Mouse (Mus musculus) limb, embryonic 11.5 days (tissue): ENCODE measurements around the gene Nol4l. TPM values are rescaled to one million over a fixed set of nuclear protein-coding genes. Genes with fewer than 3 reads are reported as not detected.
A peak's percentile ranks its signal among the peaks of the same experiment; 100 is the strongest.

Experiments
- ATAC-seq: fragments of 200-750 bp; cut with Nextera tagmentation; 2 replicates; pipeline ENCODE4 v1.8.0; 2017; ENCODE audit warnings: low read depth; ENCODE audit not compliant: insufficient number of reproducible peaks, low FRiP score, low TSS enrichment
- DNase-seq: peaks from one replicate; pipeline ENCODE4 v3.0.0-alpha.2; 2015; ENCODE audit warnings: low spot score
- H3K27ac ChIP-seq: fragments of 300-500 bp; sonication (generic); replicated peaks from 2 replicates; pipeline ENCODE4 v1.5.1; 2014; ENCODE audit warnings: low read depth, mild to moderate bottlenecking, low read length
- H3K27me3 ChIP-seq: fragments of 300-500 bp; sonication (generic); 2 replicates; pipeline ENCODE4 v1.6.1; 2014; ENCODE audit warnings: mild to moderate bottlenecking, low read length, mixed read lengths; ENCODE audit not compliant: control insufficient read depth, insufficient read depth
- H3K36me3 ChIP-seq: fragments of 300-500 bp; sonication (generic); 2 replicates; pipeline ENCODE4 v1.6.1; 2014; ENCODE audit warnings: mild to moderate bottlenecking, low read length, moderate library complexity, mixed read lengths; ENCODE audit not compliant: control insufficient read depth, insufficient read depth
- H3K4me1 ChIP-seq: fragments of 300-500 bp; sonication (generic); 2 replicates; pipeline ENCODE4 v1.6.1; 2014; ENCODE audit warnings: low read length, mixed read lengths; ENCODE audit not compliant: control insufficient read depth, insufficient read depth
- H3K4me2 ChIP-seq: fragments of 300-500 bp; sonication (generic); 2 replicates; pipeline ENCODE4 v1.6.1; 2014; ENCODE audit warnings: low read depth, mild to moderate bottlenecking, moderate library complexity; ENCODE audit not compliant: severe bottlenecking
- H3K4me3 ChIP-seq: fragments of 300-500 bp; sonication (generic); 2 replicates; pipeline ENCODE4 v1.5.1; 2014; ENCODE audit warnings: low read depth, low read length
- H3K9ac ChIP-seq: fragments of 300-500 bp; sonication (generic); 2 replicates; pipeline ENCODE4 v1.6.1; 2014; ENCODE audit warnings: mild to moderate bottlenecking, low read length
- H3K9me3 ChIP-seq: fragments of 300-500 bp; sonication (generic); 2 replicates; pipeline ENCODE4 v1.6.1; 2016; ENCODE audit warnings: low read length; ENCODE audit not compliant: control insufficient read depth
- WGBS: fragments of 180-500 bp; shearing (Covaris S2); extraction: QIAGEN DNeasy Blood & Tissue Kit; methylation state at CpG from one replicate; pipeline ENCODE4 v1.1.7; 2014; 5-methylcytosine and 5-hydroxymethylcytosine counted together
- polyA plus RNA-seq: library from polyadenylated mRNA; unstranded; fragments of >200 nt; fragmentation: Nextera tagmentation; extraction: Ambion mirVana; gene quantifications from 2 replicates; pipeline ENCODE4 v1.2.1, GENCODE M21; 2014

Gene Nol4l
- polyA plus RNA-seq, 1 experiment from 2014 or later = 14.0 TPM

- Histone ChIP-seq H3K27me3 (no peaks in the 10 kb centered on the region), H3K9me3 (no peaks in the 10 kb centered on the region), H3K27ac (peak overlapping the region; percentile 31; the same call in 1 of the 2 replicates), H3K4me2 (no peak overlapping the region), H3K4me1 (peaks cover 15% of the 10 kb centered on the region; the same call in 1 of the 2 replicates), H3K4me3 (no peak overlapping the region), H3K9ac (no peak overlapping the region), H3K36me3 (no peaks in the 10 kb centered on the region)
- 33% methylated on average over 3 of the region's 3 CpGs for WGBS
- DNase-seq (no peak), ATAC-seq (no peak)
Observed at GRCm38 (mm10) chr2:153458022-153458441, 71.7 kb downstream of the Nol4l start.

DNA sequence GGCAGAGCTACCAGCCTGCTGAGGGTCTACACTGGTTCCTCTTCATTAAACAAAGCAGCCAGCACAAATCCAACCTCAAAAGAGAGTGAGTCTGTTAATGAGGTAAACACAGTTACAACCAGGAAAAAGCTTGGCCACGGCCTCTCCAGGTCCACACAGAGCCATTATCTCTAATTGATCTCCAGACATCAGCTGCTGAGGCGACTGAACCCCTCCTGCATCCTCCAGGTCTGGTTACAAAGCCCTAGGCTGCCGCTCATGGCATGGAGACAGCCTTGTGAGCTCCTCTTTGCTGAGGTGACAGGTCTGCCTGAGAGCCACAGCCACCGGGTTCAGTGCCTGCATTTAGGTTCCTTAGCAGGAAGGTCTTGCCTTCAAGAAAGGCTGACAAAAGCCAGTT, 72.3 kb downstream of the Nol4l start:
- no peak overlapping the region for H3K4me2 ChIP-seq
- H3K4me1 ChIP-seq = peaks cover 15% of the 10 kb centered on the region; the same call in 1 of the 2 replicates
- H3K4me3 ChIP-seq = no peak overlapping the region
- H3K27me3 ChIP-seq = no peaks in the 10 kb centered on the region
- no peak overlapping the region for H3K27ac ChIP-seq
- no peak overlapping the region for H3K9ac ChIP-seq
- H3K9me3 ChIP-seq = no peaks in the 10 kb centered on the region
- no peak for ATAC-seq
- WGBS = 10% methylated on average over 4 of the region's 4 CpGs
- DNase-seq = no peak
- H3K36me3 ChIP-seq = no peaks in the 10 kb centered on the region

DNA sequence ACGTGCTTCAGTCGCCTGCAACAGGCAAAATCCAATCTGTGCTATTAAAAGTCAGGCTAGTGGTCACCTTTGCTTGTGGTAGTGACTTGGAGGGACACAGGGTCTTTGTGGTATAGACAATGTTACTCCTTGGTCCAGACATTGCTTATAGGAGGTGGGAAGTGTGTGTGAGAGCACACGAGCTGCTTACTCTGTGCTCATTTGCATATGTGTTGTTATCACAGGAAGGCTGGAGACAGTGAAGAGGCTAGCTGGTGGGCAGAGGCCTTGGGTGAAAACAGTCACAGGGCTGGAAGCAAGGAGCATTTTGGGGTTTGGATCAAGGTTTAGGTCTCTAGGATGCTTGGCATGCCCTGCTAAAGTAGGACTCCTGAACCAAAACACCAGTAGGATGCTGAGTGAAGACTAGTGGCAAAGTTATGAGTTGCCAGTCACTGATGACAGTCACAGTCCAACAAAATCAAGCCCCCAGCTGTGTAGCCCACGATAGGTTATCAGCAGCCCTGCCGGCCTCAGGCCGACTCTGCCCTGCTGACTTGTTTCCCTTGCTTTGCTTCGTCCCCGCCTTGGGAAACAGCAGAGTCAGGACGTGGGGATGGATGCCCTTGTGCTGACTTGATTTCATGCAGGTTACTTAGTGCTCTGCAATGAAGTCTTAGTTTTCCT, 74.8 kb downstream of the Nol4l start:
- H3K4me3 ChIP-seq = no peak overlapping the region
- ATAC-seq (no peak), DNase-seq (no peak)
- 61% methylated on average over 9 of the region's 9 CpGs for WGBS
- no peaks in the 10 kb centered on the region for H3K36me3 ChIP-seq
- H3K4me1 ChIP-seq = peaks cover 12% of the 10 kb centered on the region; the same call in 1 of the 2 replicates
- no peak overlapping the region for H3K4me2 ChIP-seq
- H3K9ac ChIP-seq = no peak overlapping the region
- H3K27ac ChIP-seq = no peak overlapping the region
- no peaks in the 10 kb centered on the region for H3K27me3 ChIP-seq
- no peaks in the 10 kb centered on the region for H3K9me3 ChIP-seq

DNA sequence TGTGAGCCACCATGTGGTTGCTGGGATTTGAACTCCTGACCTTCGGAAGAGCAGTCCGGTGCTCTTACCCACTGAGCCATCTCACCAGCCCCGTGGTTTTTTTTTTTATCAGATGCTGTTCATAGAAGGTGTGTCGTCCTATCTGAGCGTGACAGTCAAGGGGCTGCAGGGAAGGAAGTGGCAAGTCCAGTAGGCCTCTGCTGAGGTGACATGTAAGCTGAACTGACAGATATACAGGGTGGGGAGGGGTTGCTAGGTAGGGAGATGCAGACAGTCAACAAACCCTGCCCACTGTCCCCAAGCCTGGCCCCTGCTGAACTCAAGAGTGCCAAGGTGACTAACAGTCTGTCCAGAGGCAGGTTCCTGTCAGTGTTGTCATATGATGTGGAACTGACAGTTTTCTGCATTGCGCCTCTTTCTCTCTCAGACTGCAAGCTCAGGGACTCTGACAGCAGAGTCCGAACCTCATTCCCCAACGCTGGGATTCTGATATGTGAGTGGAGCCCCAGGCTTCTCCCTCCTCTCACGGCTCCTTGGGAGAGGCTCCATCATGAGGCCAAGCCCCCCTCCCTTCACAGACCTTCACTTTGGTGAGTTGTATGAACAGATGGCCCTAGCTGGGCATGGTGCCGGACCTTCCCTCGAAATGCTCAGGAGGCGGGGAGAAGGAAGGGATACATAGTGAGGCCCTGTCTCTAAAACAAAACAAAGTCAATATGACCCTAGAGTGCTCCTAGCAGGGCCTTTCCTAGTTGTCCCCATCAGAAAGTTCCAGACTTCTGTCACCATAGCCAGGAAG, 75.6 kb downstream of the Nol4l start:
- no peaks in the 10 kb centered on the region for H3K36me3 ChIP-seq
- 71% methylated on average over 12 of the region's 12 CpGs for WGBS
- H3K9me3 ChIP-seq = no peaks in the 10 kb centered on the region
- ATAC-seq = no peak
- no peaks in the 10 kb centered on the region for H3K27me3 ChIP-seq
- H3K27ac ChIP-seq = no peak overlapping the region
- no peak overlapping the region for H3K9ac ChIP-seq
- no peak for DNase-seq
- no peak overlapping the region for H3K4me3 ChIP-seq
- peaks cover 12% of the 10 kb centered on the region; the same call in 1 of the 2 replicates for H3K4me1 ChIP-seq
- no peak overlapping the region for H3K4me2 ChIP-seq

DNA sequence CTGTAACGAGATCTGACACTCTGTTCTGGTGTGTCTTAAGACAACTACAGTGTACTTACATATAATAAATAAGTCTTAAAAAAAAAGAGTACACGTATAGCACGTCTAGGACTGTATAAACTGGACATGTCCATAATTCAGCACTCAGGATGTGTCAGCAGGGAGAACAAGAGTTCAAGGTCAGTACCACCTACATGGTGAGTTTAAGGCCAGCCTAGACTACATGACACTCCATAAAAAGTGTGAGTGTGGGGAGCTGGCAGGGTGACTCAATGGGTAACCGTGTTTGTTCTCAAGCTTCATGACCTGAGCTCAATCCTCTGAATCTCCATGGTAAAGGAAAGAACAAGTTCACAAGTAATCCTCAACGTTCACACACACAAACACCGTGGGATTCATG, 81.3 kb downstream of the Nol4l start:
- 80% methylated on average over 6 of the region's 6 CpGs for WGBS

GRCm38 (mm10) chr2:153447719-153448118, 82.1 kb downstream of the Nol4l start:
- Histone ChIP-seq H3K4me2 (no peak overlapping the region), H3K9me3 (no peaks in the 10 kb centered on the region), H3K4me1 (peaks cover 10% of the 10 kb centered on the region), H3K4me3 (no peak overlapping the region), H3K27ac (no peak overlapping the region), H3K9ac (no peak overlapping the region), H3K27me3 (no peaks in the 10 kb centered on the region), H3K36me3 (no peaks in the 10 kb centered on the region)
- DNase-seq (no peak), ATAC-seq (no peak)
- WGBS = 93% methylated on average over 3 of the region's 3 CpGs

More for the DNA sequence above, 81.3 kb downstream of the Nol4l start:
- H3K9me3 ChIP-seq = no peaks in the 10 kb centered on the region
- H3K4me2 ChIP-seq = no peak overlapping the region
- no peak overlapping the region for H3K9ac ChIP-seq
- DNase-seq = no peak
- H3K4me3 ChIP-seq = no peak overlapping the region
- ATAC-seq = no peak
- no peaks in the 10 kb centered on the region for H3K36me3 ChIP-seq
- H3K27ac ChIP-seq = no peak overlapping the region
- peaks cover 5% of the 10 kb centered on the region; the same call in 1 of the 2 replicates for H3K4me1 ChIP-seq
- H3K27me3 ChIP-seq = no peaks in the 10 kb centered on the region

DNA sequence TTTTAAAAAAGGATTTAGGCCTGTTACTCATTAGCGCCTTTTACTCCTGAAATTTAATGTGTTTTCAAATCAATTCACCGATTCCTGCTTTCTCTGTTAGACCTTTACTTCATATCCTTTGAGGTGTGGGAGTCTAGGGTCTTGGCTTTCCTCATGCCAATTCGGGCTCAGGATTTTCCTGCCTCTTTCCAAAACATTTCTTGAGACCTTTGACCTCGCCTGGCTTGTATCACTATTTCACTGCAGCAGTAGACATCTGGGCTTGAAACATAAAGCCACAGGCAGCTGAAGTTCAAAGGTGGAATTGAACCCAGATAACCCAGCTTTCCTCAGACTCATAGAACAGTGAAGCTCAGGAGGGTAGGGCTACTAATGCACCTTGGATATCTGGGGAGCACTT, 83.3 kb downstream of the Nol4l start:
- H3K9me3 ChIP-seq = no peaks in the 10 kb centered on the region
- no peak for ATAC-seq
- no peak overlapping the region for H3K9ac ChIP-seq
- H3K4me2 ChIP-seq = no peak overlapping the region
- H3K27me3 ChIP-seq = no peaks in the 10 kb centered on the region
- H3K36me3 ChIP-seq = no peaks in the 10 kb centered on the region
- no peak for DNase-seq
- H3K27ac ChIP-seq = no peak overlapping the region
- H3K4me1 ChIP-seq = peaks cover 21% of the 10 kb centered on the region
- H3K4me3 ChIP-seq = no peak overlapping the region
- 9% methylated on average over 4 of the region's 4 CpGs for WGBS

GRCm38 (mm10) chr2:153446017-153446408, 83.8 kb downstream of the Nol4l start:
- Histone ChIP-seq H3K27ac (no peak overlapping the region), H3K4me1 (peaks cover 26% of the 10 kb centered on the region), H3K4me2 (peak overlapping the region; percentile 99), H3K9me3 (no peaks in the 10 kb centered on the region), H3K4me3 (peak overlapping the region; percentile 96), H3K27me3 (no peaks in the 10 kb centered on the region), H3K36me3 (no peaks in the 10 kb centered on the region), H3K9ac (peak overlapping the region; percentile 79)
- DNase-seq (peak; percentile 67), ATAC-seq (no peak)
- under 1% methylated on average over 8 of the region's 8 CpGs for WGBS
